Mouse (Mus musculus) lung, adult 2 months (tissue): ENCODE data around the gene Madcam1. TPM values are rescaled to one million over a fixed set of nuclear protein-coding genes. Genes with fewer than 3 reads are reported as not detected.
A peak's percentile ranks its signal among the peaks of the same experiment; 100 is the strongest.

Source experiments
- DNase-seq: peaks from one replicate; pipeline ENCODE4 v3.0.0; 2022
- H3K4me1 ChIP-seq: fragments of 200-500 bp; 2 replicates; pipeline ENCODE4 v1.6.1; 2011; ENCODE audit warnings: low read length; ENCODE audit not compliant: control insufficient read depth, insufficient read depth
- H3K4me3 ChIP-seq: fragments of 200-500 bp; replicated peaks from 2 replicates; pipeline ENCODE3; 2011; ENCODE audit warnings: low read depth, mild to moderate bottlenecking, control low read depth, low read length; ENCODE audit errors: extremely low read depth
- CTCF ChIP-seq: fragments of 200-500 bp; IDR thresholded peaks from 2 replicates; pipeline ENCODE4 v1.5.1; 2011; ENCODE audit warnings: mild to moderate bottlenecking, low read length, control low read depth; ENCODE audit not compliant: insufficient read depth
- POLR2A ChIP-seq: fragments of 200-500 bp; IDR thresholded peaks from 2 replicates; pipeline ENCODE4 v1.6.1; 2011; ENCODE audit warnings: low read depth, mild to moderate bottlenecking, control low read depth, low read length, borderline replicate concordance; ENCODE audit errors: extremely low read depth
- WGBS: fragments of 180-500 bp; shearing (Covaris S2); methylation state at CpG from one replicate; pipeline ENCODE4 v1.1.7; 2018; 5-methylcytosine and 5-hydroxymethylcytosine counted together
- polyA plus RNA-seq: library from polyadenylated mRNA; depleted of rRNA; stranded (reverse); fragments of >200 nt; gene quantifications from 2 replicates; pipeline ENCODE4 v1.2.3, GENCODE M21; 2012; rRNA removed

Gene Madcam1
- polyA plus RNA-seq: 0.13 TPM in 1 of 2 replicates, not detected in the other

DNA sequence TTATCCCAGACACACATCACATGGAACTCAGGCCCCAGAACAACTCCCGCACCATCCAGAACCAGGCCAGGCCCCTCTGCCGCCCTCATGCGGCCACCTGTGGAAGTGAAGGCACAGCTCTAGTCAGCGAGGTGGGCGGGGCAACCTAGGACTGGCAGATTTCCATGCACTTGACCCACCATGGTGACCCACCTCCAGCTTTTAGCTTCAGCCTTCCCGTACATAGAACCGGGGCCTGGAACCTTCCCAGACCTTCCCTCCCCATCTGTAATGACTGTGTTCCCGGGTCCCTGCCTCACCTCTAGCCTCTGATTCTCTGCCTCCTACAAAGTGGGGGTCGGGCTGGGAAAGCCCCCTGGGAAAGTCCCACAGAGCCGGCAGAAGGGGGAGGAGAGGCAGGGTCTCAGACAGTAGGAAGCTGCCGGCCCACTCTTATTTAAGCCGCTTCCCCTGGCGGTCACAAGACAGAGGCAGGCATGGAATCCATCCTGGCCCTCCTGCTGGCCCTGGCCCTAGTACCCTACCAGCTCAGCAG, at the start of gene Madcam1:
Gene Madcam1, plus strand, starts transcription at position 429 of the 535 bp plus-strand sequence.
- H3K4me3 ChIP-seq: no peak within 1 kb of the TSS
- H3K4me1 ChIP-seq: no peaks in the 10 kb centered on the region
- peak; percentile 72 for DNase-seq
- 15% methylated on average over 13 of the region's 13 CpGs for WGBS
- TF ChIP-seq CTCF (peak; percentile 65), POLR2A (no peak)

DNA sequence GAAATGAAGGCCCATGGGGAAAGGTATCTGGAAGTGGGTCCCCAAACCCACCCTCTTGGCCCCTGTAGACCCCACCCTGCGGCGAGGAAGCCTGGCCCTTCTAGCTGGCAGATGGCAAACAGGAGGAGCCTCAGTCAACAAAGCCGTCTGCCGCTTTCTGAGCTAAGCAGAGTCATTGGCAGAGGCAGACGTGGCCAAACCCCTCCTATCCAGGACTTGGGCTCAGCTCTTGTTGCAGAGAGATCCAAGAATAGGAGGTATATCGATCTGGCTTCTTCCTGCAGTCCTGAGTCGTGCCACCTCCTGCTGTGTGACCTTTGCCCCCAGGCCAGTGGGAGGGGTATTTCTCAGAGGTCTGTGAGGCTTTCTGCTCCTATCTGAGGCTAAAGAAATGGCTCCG, 48.5 kb upstream of the Madcam1 start:
- H3K4me3 ChIP-seq: no peak overlapping the region
- peaks cover 5% of the 10 kb centered on the region; the same call in 1 of the 2 replicates for H3K4me1 ChIP-seq
- no peak for DNase-seq
- 13% methylated on average over 8 of the region's 8 CpGs for WGBS
- no peak for TF ChIP-seq POLR2A
- no peak for TF ChIP-seq CTCF

DNA sequence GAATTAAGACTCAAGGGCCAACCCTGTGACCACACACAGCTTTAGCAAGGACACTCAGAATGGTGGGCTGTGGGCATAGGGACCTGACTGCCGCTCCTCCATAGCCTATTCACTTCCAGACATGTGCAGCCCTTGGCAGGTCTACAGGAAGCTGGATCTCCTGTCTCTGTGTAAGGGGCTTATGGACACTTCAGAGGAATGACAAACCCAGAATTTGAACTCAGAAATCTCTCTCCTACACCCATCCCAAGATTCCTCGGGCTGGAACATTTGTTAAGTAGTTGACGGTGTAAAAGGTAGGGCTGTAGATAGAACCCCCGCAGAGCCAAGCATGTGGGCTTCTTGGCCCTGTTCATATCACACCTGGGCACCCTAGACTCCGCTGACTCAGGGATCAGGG, 48.0 kb upstream of the Madcam1 start:
- H3K4me3 ChIP-seq: no peak overlapping the region
- TF ChIP-seq POLR2A: no peak
- TF ChIP-seq CTCF: no peak
- DNase-seq: no peak
- 84% methylated on average over 5 of the region's 5 CpGs for WGBS
- H3K4me1 ChIP-seq: peaks cover 5% of the 10 kb centered on the region; the same call in 1 of the 2 replicates

DNA sequence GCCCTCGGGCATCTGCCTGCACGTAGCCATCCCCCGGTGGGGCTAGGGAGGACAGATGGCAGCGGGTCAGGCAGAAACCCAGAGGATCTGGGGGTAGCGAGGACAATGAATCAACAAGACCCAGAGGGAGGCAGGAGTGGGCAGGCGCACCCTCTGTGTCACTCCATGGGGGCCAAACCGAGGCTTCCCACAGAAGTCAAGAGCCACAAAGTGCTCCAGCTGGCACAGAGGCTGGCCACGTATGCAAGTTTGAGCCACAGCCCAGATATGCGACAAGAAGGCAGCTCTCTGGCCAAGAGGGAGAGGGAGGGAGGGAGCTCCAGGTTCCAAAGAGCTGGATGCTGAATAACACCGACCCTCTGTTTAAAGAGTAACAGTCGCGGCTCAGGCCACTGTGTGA, 40.4 kb upstream of the Madcam1 start:
- WGBS: 61% methylated on average over 12 of the region's 12 CpGs

DNA sequence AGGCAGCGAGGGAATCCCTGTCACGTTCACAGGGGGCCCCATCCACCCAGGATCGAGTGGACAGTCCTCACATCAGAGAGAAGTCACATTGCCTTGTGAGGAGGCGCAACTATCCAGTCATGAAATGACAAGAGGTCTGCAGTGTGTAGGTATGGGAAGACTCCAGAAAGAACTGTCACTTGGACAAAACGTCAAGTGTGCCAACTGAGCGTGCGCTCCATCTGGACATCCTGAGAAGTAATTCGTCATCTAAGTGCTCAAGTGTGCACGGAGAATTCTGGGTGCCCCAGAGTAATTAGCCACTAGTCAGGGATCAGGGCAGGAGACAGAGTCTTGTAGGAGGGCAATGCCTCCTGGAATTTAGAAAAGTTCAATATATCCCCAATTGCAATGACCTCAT, 39.0 kb upstream of the Madcam1 start:
- Histone ChIP-seq H3K4me1 (no peaks in the 10 kb centered on the region), H3K4me3 (no peak overlapping the region)
- DNase-seq: no peak
- WGBS: 70% methylated on average over 9 of the region's 9 CpGs
- TF ChIP-seq POLR2A: no peak
- no peak for TF ChIP-seq CTCF

More for the DNA sequence above, 40.4 kb upstream of the Madcam1 start:
- H3K4me1 ChIP-seq: no peaks in the 10 kb centered on the region
- no peak overlapping the region for H3K4me3 ChIP-seq
- TF ChIP-seq POLR2A (no peak), CTCF (no peak)
- no peak for DNase-seq

DNA sequence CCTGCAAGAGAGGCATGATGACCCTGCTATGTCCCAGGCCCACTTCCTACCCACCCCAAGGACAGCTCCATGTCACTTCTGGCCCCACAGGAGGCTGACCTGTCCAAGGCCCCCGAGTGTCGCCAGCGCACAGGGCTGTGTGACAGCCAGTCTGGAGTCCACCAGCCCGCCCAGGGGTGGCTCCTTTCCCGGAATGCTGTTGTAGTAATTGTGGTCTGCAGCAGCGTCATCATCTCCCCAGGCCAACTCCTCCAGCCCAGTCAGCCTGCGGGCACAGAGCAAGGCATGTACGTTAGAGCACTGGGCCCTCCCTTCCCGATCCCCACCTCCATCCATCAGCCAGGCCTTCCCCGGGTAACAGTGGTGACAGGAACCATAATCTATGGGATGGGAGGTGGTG, 38.2 kb upstream of the Madcam1 start:
- no peak for DNase-seq
- Histone ChIP-seq H3K4me3 (no peak overlapping the region), H3K4me1 (no peaks in the 10 kb centered on the region)
- 79% methylated on average over 10 of the region's 10 CpGs for WGBS
- no peak for TF ChIP-seq POLR2A
- TF ChIP-seq CTCF: no peak

DNA sequence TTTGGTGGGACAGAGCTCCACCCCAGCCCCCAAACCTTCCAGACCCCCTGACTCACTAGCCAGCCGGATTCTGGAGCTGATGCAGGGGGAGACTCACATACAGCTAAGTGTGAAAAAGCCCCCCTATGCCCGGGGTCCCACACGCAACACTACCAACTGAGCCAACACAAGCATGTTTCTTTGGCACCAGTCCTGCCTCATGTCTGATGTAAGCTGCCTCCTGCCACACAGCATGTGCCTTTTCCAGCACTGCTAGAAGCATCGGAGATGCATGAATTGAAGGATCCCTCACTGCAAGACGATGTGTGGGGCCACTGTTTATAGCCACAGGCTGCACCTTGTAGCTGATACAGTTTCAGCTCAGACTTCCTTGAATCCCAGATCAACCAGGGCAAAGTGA, 36.0 kb upstream of the Madcam1 start:
- no peaks in the 10 kb centered on the region for H3K4me1 ChIP-seq
- H3K4me3 ChIP-seq: no peak overlapping the region
- DNase-seq: no peak
- TF ChIP-seq CTCF: no peak
- no peak for TF ChIP-seq POLR2A
- 81% methylated on average over 5 of the region's 5 CpGs for WGBS

DNA sequence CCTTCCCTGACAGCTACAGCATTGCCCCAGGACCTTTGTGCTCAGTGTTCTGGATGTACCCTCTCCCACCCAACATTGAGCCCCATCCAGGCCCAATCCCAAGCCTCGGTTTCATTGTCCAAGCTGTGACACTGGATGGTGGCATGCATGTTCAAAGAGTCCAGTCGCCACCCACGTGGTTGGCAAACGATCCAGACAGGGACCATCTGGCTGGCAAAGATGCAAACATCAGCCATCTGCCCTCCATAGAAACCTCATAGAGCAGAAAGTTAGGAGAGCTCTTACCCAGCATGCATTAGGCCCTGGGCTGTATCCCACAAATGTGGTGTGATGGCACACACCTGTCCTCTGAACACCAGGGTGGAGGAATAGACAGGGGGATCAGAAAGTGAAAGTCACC, 32.9 kb upstream of the Madcam1 start:
- TF ChIP-seq POLR2A (no peak), CTCF (no peak)
- Histone ChIP-seq H3K4me3 (no peak overlapping the region), H3K4me1 (no peaks in the 10 kb centered on the region)
- no peak for DNase-seq
- WGBS: 77% methylated on average over 4 of the region's 4 CpGs

DNA sequence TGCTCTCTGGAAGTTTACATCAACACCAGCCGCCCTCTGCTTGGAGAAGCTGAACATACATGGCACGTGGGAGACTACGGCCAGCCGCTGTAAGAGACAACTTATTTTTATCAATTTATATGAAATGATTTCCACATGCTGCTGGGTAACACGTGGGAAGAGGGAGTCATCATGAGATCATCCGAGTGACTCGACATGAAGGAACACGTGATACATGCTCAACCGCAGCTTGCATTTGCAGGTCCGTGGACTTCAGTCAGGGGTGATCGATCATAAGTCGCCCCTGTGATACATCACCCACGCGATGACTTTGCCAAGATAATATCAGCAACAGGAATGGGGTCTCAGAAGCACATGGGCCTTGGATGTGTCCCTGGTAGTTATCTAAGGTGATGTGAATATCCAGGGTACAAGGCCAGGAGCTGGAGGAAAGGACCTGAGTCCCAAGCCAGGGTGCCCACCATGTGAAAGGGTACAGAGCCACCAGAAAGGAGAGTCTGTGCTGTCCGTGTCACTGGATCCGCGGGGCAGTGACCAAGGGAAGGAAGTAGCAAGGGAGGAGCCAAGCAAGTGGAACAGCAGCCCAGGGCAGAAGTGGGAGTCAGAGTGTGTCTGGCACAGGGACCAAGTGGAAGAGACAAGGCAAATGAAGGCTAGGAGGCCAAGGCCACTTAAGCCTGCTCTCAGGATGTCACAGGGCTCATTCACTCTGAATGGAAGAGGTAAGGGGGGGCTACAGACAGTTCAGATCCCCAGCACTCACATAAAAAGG, 31.2 kb upstream of the Madcam1 start:
- TF ChIP-seq POLR2A (no peak), CTCF (no peak)
- no peak overlapping the region for H3K4me3 ChIP-seq
- no peaks in the 10 kb centered on the region for H3K4me1 ChIP-seq
- no peak for DNase-seq
- WGBS: 69% methylated on average over 17 of the region's 17 CpGs

DNA sequence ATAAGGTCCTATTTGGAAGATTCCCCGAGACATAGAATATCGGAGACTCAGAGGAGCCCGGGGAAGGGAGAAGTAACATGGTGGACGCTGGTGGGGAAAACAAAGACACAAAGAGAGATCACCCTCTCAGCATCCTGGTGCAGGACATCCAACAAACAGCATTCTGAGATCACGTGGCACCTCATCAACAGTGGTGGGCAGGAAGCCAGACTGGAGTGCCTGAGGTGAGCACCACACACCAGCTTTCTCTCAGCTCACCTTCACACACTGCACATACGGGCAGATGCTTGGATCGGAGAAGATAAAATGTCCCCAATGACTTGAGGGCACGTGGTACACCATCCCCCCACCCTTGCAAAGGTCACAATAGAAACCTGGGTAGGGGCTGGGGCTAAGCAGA, 28.1 kb upstream of the Madcam1 start:
- H3K4me1 ChIP-seq: no peaks in the 10 kb centered on the region
- WGBS: 81% methylated on average over 8 of the region's 8 CpGs
- H3K4me3 ChIP-seq: no peak overlapping the region
- DNase-seq: no peak
- no peak for TF ChIP-seq POLR2A
- no peak for TF ChIP-seq CTCF
